Mouse (Mus musculus) heart, embryonic 14.5 days (tissue): ENCODE results near the gene Mecom. TPM values are rescaled to one million over a fixed set of nuclear protein-coding genes. Genes with fewer than 3 reads are reported as not detected.

Experiments
- ATAC-seq: fragments of 200-750 bp; cut with Nextera tagmentation; 2 replicates; pipeline ENCODE4 v1.8.0; 2017; ENCODE audit warnings: low read depth, moderate TSS enrichment; ENCODE audit not compliant: insufficient number of reproducible peaks, insufficient read depth, low FRiP score
- H3K27ac ChIP-seq, 2 experiments: fragments of 200-500 bp in 1 of 2; fragments of 300-500 bp in 1 of 2; sonication (generic) in 1 of 2; replicated peaks in 1 of 2; 2 replicates each; pipeline ENCODE4 v1.5.1; 2012 to 2014; ENCODE audit warnings: low read depth in 2 of 2, low read length in 2 of 2, control low read depth in 1 of 2, mild to moderate bottlenecking in 1 of 2, mixed read lengths in 1 of 2; ENCODE audit not compliant: control insufficient read depth in 1 of 2, insufficient read depth in 1 of 2
- H3K27me3 ChIP-seq: fragments of 300-500 bp; sonication (generic); 2 replicates; pipeline ENCODE4 v1.6.1; 2014; ENCODE audit warnings: mild to moderate bottlenecking, low read length, control low read depth; ENCODE audit not compliant: control insufficient read depth, insufficient read depth
- H3K36me3 ChIP-seq: fragments of 300-500 bp; sonication (generic); 2 replicates; pipeline ENCODE4 v1.6.1; 2014; ENCODE audit warnings: mild to moderate bottlenecking, control low read depth, low read length, mixed read lengths; ENCODE audit not compliant: control insufficient read depth, insufficient read depth
- H3K4me1 ChIP-seq, 2 experiments: fragments of 200-500 bp in 1 of 2; fragments of 300-500 bp in 1 of 2; sonication (generic) in 1 of 2; 2 replicates each; pipeline ENCODE4 v1.6.1; 2012 to 2014; ENCODE audit warnings: low read length in 2 of 2, control low read depth in 1 of 2, mixed read lengths in 1 of 2; ENCODE audit not compliant: control insufficient read depth in 2 of 2, insufficient read depth in 2 of 2
- H3K4me2 ChIP-seq: fragments of 300-500 bp; sonication (generic); 2 replicates; pipeline ENCODE4 v1.6.1; 2014; ENCODE audit warnings: mild to moderate bottlenecking, low read length
- H3K4me3 ChIP-seq, 2 experiments: fragments of 200-500 bp in 1 of 2; fragments of 300-500 bp in 1 of 2; sonication (generic) in 1 of 2; 2 replicates each; pipeline ENCODE4 v1.5.1; 2012 to 2014; ENCODE audit warnings: low read length in 2 of 2, mild to moderate bottlenecking in 2 of 2, control low read depth in 1 of 2, low read depth in 1 of 2, moderate library complexity in 1 of 2; ENCODE audit not compliant: control insufficient read depth in 1 of 2, insufficient read depth in 1 of 2
- H3K9ac ChIP-seq: fragments of 300-500 bp; sonication (generic); 2 replicates; pipeline ENCODE4 v1.6.1; 2014; ENCODE audit warnings: mild to moderate bottlenecking, low read length
- H3K9me3 ChIP-seq: fragments of 300-500 bp; sonication (generic); 2 replicates; pipeline ENCODE4 v1.6.1; 2016; ENCODE audit warnings: low read length, control low read depth; ENCODE audit not compliant: control insufficient read depth
- WGBS: fragments of 180-500 bp; shearing (Covaris S2); extraction: QIAGEN DNeasy Blood & Tissue Kit; methylation state at CpG from one replicate; pipeline ENCODE4 v1.1.7; 2014; 5-methylcytosine and 5-hydroxymethylcytosine counted together
- polyA plus RNA-seq: library from polyadenylated mRNA; unstranded; fragments of >200 nt; fragmentation: Nextera tagmentation; extraction: Ambion mirVana; gene quantifications from 2 replicates; pipeline ENCODE4 v1.2.1, GENCODE M21; 2014

Gene Mecom
- polyA plus RNA-seq, 1 experiment from 2014 or later, result 23.0 TPM

DNA sequence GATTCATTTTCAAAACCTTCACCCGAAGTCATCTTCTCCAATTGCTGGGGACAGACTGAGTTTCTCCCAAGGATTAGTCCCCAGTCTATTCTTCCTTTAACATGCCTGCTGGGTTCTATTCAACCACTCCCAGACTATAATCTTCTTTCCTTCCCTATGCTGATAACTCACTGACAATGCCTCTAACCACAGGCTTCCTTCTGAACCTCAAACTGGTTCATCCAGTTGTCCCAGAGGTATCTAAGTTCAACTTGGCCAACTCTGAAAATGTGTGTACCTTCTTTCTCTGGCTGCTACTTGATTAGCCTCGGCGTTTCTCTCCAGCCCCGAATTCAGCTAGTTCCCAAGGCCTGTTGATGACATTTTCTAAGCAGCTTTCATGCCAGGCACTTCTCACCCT lies 499.7 kb downstream of the Mecom start:
- H3K4me3 ChIP-seq, result no peak overlapping the region
- ATAC-seq, result no peak

DNA sequence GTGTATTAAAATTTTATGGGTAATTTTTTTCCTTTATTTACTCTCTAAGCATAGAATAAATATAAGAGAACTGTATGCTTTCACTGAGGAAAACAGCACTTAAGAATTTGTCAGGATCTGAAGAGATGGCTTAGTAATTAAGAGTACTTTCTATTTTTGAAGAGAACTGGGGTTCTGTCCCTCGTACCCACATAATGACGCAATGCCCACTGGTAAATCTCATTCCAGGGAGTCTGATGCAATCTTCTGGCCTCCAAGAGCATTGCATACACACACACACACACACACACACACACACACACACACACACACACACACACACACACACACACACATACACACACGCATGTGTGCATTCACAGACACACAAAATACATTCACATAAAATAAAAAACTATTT lies 504.3 kb downstream of the Mecom start:
- no peak overlapping the region for H3K9ac ChIP-seq
- no peaks in the 10 kb centered on the region for H3K27me3 ChIP-seq
- no peak overlapping the region for H3K4me2 ChIP-seq
- H3K36me3 ChIP-seq, result no peaks in the 10 kb centered on the region
- ATAC-seq, result no peak
- H3K27ac ChIP-seq, result no peak overlapping the region
- H3K4me3 ChIP-seq, result no peak overlapping the region
- no peaks in the 10 kb centered on the region; a peak in 1 of 4 replicates for H3K4me1 ChIP-seq
- H3K9me3 ChIP-seq, result no peaks in the 10 kb centered on the region
- 80% methylated on average over 3 of the region's 3 CpGs for WGBS

More for the DNA sequence above, 499.7 kb downstream of the Mecom start:
- Histone ChIP-seq H3K4me1 (no peaks in the 10 kb centered on the region; a peak in 1 of 4 replicates), H3K9me3 (no peaks in the 10 kb centered on the region), H3K9ac (no peak overlapping the region), H3K36me3 (no peaks in the 10 kb centered on the region), H3K4me2 (no peak overlapping the region), H3K27ac (no peak overlapping the region), H3K27me3 (no peaks in the 10 kb centered on the region)
- WGBS, result 46% methylated on average over 4 of the region's 4 CpGs

DNA sequence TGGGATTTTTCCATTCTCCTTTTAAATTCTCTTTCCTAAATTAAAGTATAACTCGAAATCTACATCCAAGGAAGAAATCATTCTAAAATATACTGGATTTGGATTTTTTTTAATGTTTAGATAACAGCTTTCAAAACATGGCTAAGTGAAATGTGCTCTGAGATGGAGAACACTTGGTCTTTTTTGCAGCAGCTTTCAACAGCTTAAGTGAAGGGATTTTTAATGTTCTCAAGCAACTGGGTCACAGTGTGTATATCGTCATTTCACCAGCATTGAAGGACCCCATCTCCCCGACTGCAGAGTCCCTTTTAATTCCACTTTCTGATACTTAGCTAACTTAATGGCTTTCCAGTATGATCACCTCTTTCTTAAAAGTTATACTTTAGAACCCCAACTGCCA lies 509.3 kb downstream of the Mecom start:
- no peak overlapping the region for H3K27ac ChIP-seq
- H3K9me3 ChIP-seq, result no peaks in the 10 kb centered on the region
- ATAC-seq, result no peak
- no peak overlapping the region for H3K4me2 ChIP-seq
- no peak overlapping the region for H3K4me3 ChIP-seq
- no peaks in the 10 kb centered on the region for H3K4me1 ChIP-seq
- H3K36me3 ChIP-seq, result no peaks in the 10 kb centered on the region
- no peaks in the 10 kb centered on the region for H3K27me3 ChIP-seq
- H3K9ac ChIP-seq, result no peak overlapping the region
- WGBS, result 52% methylated on average over 3 of the region's 3 CpGs

- H3K27me3 ChIP-seq, result no peaks in the 10 kb centered on the region
- no peak overlapping the region for H3K27ac ChIP-seq
- no peak for ATAC-seq
- H3K9me3 ChIP-seq, result no peaks in the 10 kb centered on the region
- peaks cover 2 to 4% of the 10 kb centered on the region in 2 experiments; a peak in 2 of 4 replicates for H3K4me1 ChIP-seq
- 89% methylated on average over 13 of the region's 13 CpGs for WGBS
- no peaks in the 10 kb centered on the region for H3K36me3 ChIP-seq
- no peak overlapping the region for H3K4me2 ChIP-seq
- no peak overlapping the region for H3K4me3 ChIP-seq
- no peak overlapping the region for H3K9ac ChIP-seq
These were observed 527.8 kb downstream of the Mecom start for GRCm38 (mm10) chr3:30019961-30020360.

GRCm38 (mm10) chr3:30019411-30019810 lies 528.4 kb downstream of the Mecom start:
- no peak for ATAC-seq
- Histone ChIP-seq H3K36me3 (no peaks in the 10 kb centered on the region), H3K27ac (no peak overlapping the region), H3K9ac (no peak overlapping the region), H3K4me2 (no peak overlapping the region), H3K27me3 (no peaks in the 10 kb centered on the region), H3K9me3 (no peaks in the 10 kb centered on the region), H3K4me1 (peaks cover 2 to 4% of the 10 kb centered on the region in 2 experiments; a peak in 2 of 4 replicates), H3K4me3 (no peak overlapping the region)
- WGBS, result 72% methylated on average over 8 of the region's 8 CpGs

- no peak overlapping the region for H3K4me2 ChIP-seq
These were observed 529.6 kb downstream of the Mecom start for GRCm38 (mm10) chr3:30018202-30018601.

GRCm38 (mm10) chr3:30016766-30017165 lies 531.0 kb downstream of the Mecom start:
- Histone ChIP-seq H3K4me3 (no peak overlapping the region), H3K9me3 (no peaks in the 10 kb centered on the region), H3K27ac (no peak overlapping the region), H3K4me1 (peaks cover 4% of the 10 kb centered on the region in 2 experiments; a peak in 2 of 4 replicates), H3K9ac (no peak overlapping the region), H3K4me2 (no peak overlapping the region), H3K27me3 (no peaks in the 10 kb centered on the region), H3K36me3 (no peaks in the 10 kb centered on the region)
- ATAC-seq, result no peak
- WGBS, result 80% methylated on average over 5 of the region's 5 CpGs

More at GRCm38 (mm10) chr3:30018202-30018601, 529.6 kb downstream of the Mecom start:
- Histone ChIP-seq H3K36me3 (no peaks in the 10 kb centered on the region), H3K27me3 (no peaks in the 10 kb centered on the region), H3K4me3 (no peak overlapping the region), H3K9me3 (no peaks in the 10 kb centered on the region), H3K27ac (no peak overlapping the region), H3K4me1 (peaks cover 4% of the 10 kb centered on the region in 2 experiments; a peak in 2 of 4 replicates), H3K9ac (no peak overlapping the region)
- 50% methylated on average over 12 of the region's 12 CpGs for WGBS
- no peak for ATAC-seq
